Mouse (Mus musculus): ENCODE results near the gene Nhp2.

The Nhp2 gene

GRCm38 (mm10) chr11:51635525-51636322 is 16.2 kb downstream of the Nhp2 start, which contains the start of gene Rmnd5b:
TSS of gene Rmnd5b (minus strand) at chr11:51635896.
- peak; percentile 94 for DNase-seq

GRCm38 (mm10) chr11:51636323-51636684 is 16.8 kb downstream of the Nhp2 start:
- DNase-seq, result peak; percentile 28

- DNase-seq, result no peak
Observed at GRCm38 (mm10) chr11:51637971-51638414, 18.5 kb downstream of the Nhp2 start.

- DNase-seq, result no peak
Observed at GRCm38 (mm10) chr11:51638497-51638896, 19.0 kb downstream of the Nhp2 start.

GRCm38 (mm10) chr11:51640748-51641147 is 21.2 kb downstream of the Nhp2 start:
- DNase-seq, result no peak

- no peak for DNase-seq
Observed at GRCm38 (mm10) chr11:51643202-51643601, 23.7 kb downstream of the Nhp2 start.

GRCm38 (mm10) chr11:51643761-51644160 is 24.2 kb downstream of the Nhp2 start:
- no peak for DNase-seq

- DNase-seq, result no peak
Observed at GRCm38 (mm10) chr11:51644217-51644616, 24.7 kb downstream of the Nhp2 start.

GRCm38 (mm10) chr11:51645293-51645692 is 25.8 kb downstream of the Nhp2 start:
- no peak for DNase-seq

GRCm38 (mm10) chr11:51646245-51646644 is 26.7 kb downstream of the Nhp2 start:
- no peak for DNase-seq

GRCm38 (mm10) chr11:51646751-51647667 is 27.5 kb downstream of the Nhp2 start:
- DNase-seq, result no peak

GRCm38 (mm10) chr11:51648566-51648965 is 29.0 kb downstream of the Nhp2 start:
- no peak for DNase-seq

GRCm38 (mm10) chr11:51649111-51649888 is 29.8 kb downstream of the Nhp2 start:
- DNase-seq, result no peak

- DNase-seq, result peak; percentile 33
Observed at GRCm38 (mm10) chr11:51649889-51650199, 30.3 kb downstream of the Nhp2 start.

- peak; percentile 26 for DNase-seq
Observed at GRCm38 (mm10) chr11:51650261-51650660, 30.7 kb downstream of the Nhp2 start.

GRCm38 (mm10) chr11:51650691-51651515 is 31.4 kb downstream of the Nhp2 start, which contains the start of the genes N4bp3 and D930048N14Rik:
TSS of gene N4bp3 (minus strand) at chr11:51650842.
TSS of gene D930048N14Rik (plus strand) at chr11:51650954.
- peak; percentile 59 for DNase-seq

- no peak for DNase-seq
Observed at GRCm38 (mm10) chr11:51652889-51653418, 33.4 kb downstream of the Nhp2 start.

GRCm38 (mm10) chr11:51653736-51654135 is 34.2 kb downstream of the Nhp2 start:
- no peak for DNase-seq

- DNase-seq, result no peak
Observed at GRCm38 (mm10) chr11:51654891-51655290, 35.4 kb downstream of the Nhp2 start.

- no peak for DNase-seq
Observed at GRCm38 (mm10) chr11:51656798-51657521, 37.4 kb downstream of the Nhp2 start.

- no peak for DNase-seq
Observed at GRCm38 (mm10) chr11:51658291-51658690, 38.8 kb downstream of the Nhp2 start.
